Mouse (Mus musculus): ENCODE measurements around the gene Slc25a19. TPM values are rescaled to one million over a fixed set of nuclear protein-coding genes. Genes with fewer than 3 reads are reported as not detected.
"Not testable (repeated sequence)": the region's sequence is repeated elsewhere in the genome, so short reads cannot be mapped to it uniquely, and the experiment has no call there.

Gene Slc25a19
- polyA plus RNA-seq, 1 experiment from 2014 or later, result 35.6 TPM

DNA sequence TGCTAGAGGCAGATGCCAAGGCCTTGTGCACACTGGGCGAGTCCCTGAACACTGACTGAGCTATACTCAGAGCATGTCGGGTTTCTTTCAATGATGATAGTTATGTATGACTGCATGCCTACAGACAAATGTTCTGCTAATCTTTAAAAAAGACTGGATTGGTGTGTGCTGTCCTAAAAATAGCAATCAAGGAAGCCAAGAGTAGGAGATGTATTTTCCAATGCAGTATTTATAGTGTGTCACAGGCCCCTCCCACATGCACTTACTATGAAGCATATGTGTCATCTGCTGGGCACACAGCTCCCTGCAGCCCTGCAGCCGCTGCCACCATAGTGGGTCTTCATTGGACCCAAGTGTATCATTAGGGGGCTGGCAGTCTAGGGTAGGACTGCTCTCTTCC is 25.1 kb upstream of the Slc25a19 start:
- WGBS, result 86% methylated on average over 3 of the region's 3 CpGs
- Histone ChIP-seq H3K4me2 (no peak overlapping the region), H3K4me3 (no peak overlapping the region), H3K27me3 (no peaks in the 10 kb centered on the region), H3K9me3 (no peaks in the 10 kb centered on the region), H3K9ac (no peak overlapping the region), H3K36me3 (peaks cover 47% of the 10 kb centered on the region), H3K27ac (no peak overlapping the region), H3K4me1 (replicated peaks) (peaks cover 11% of the 10 kb centered on the region)
- no peak for ATAC-seq (ENCODE audit: low FRiP score)

- 91% methylated on average over 3 of the region's 3 CpGs for WGBS
- Histone ChIP-seq H3K4me1 (replicated peaks) (peaks cover 11% of the 10 kb centered on the region), H3K27ac (no peak overlapping the region), H3K9me3 (no peaks in the 10 kb centered on the region), H3K36me3 (peaks cover 59% of the 10 kb centered on the region), H3K9ac (no peak overlapping the region), H3K27me3 (no peaks in the 10 kb centered on the region), H3K4me3 (no peak overlapping the region), H3K4me2 (no peak overlapping the region)
- ATAC-seq (ENCODE audit: low FRiP score), result no peak
Measured at GRCm38 (mm10) chr11:115651680-115652079, 23.6 kb upstream of the Slc25a19 start.

- 63% methylated on average over 10 of the region's 10 CpGs for WGBS
- no peak overlapping the region for H3K4me3 ChIP-seq
- peaks cover 11% of the 10 kb centered on the region for H3K4me1 ChIP-seq (replicated peaks)
- H3K9ac ChIP-seq, result 0 out of 2 replicates have a peak overlapping the region, but pooled peaks have one; percentile 24
- no peaks in the 10 kb centered on the region for H3K27me3 ChIP-seq
- peaks cover 71% of the 10 kb centered on the region for H3K36me3 ChIP-seq
- H3K4me2 ChIP-seq, result no peak overlapping the region
- no peak for ATAC-seq (ENCODE audit: low FRiP score)
- H3K27ac ChIP-seq, result peak overlapping the region; percentile 72
- no peaks in the 10 kb centered on the region for H3K9me3 ChIP-seq
Measured at GRCm38 (mm10) chr11:115649706-115650105, 21.6 kb upstream of the Slc25a19 start.

- Histone ChIP-seq H3K4me2 (no peak overlapping the region), H3K36me3 (peaks cover 68% of the 10 kb centered on the region), H3K27ac (no peak overlapping the region), H3K9ac (no peak overlapping the region), H3K9me3 (no peaks in the 10 kb centered on the region), H3K27me3 (no peaks in the 10 kb centered on the region), H3K4me1 (replicated peaks) (peaks cover 11% of the 10 kb centered on the region), H3K4me3 (no peak overlapping the region)
- ATAC-seq (ENCODE audit: low FRiP score), result no peak
- 68% methylated on average over 6 of the region's 6 CpGs for WGBS
Measured at GRCm38 (mm10) chr11:115647459-115647858, 19.4 kb upstream of the Slc25a19 start.

GRCm38 (mm10) chr11:115646439-115646838 is 18.3 kb upstream of the Slc25a19 start:
- Histone ChIP-seq H3K27ac (no peak overlapping the region), H3K4me3 (no peak overlapping the region), H3K36me3 (peaks cover 64% of the 10 kb centered on the region), H3K9me3 (no peaks in the 10 kb centered on the region), H3K4me1 (replicated peaks) (peaks cover 11% of the 10 kb centered on the region), H3K4me2 (no peak overlapping the region), H3K27me3 (no peaks in the 10 kb centered on the region), H3K9ac (no peak overlapping the region)
- WGBS, result 94% methylated on average over 9 of the region's 9 CpGs
- ATAC-seq (ENCODE audit: low FRiP score), result no peak

- not testable (repeated sequence) for H3K4me2 ChIP-seq; H3K4me3 ChIP-seq; H3K9ac ChIP-seq; H3K27me3 ChIP-seq; H3K27ac ChIP-seq; H3K9me3 ChIP-seq; H3K4me1 ChIP-seq (replicated peaks); ATAC-seq (ENCODE audit: low FRiP score)
- 86% methylated on average over 14 of the region's 14 CpGs for WGBS
- peaks cover 62% of the 10 kb centered on the region for H3K36me3 ChIP-seq
Measured at GRCm38 (mm10) chr11:115645498-115645897, 17.4 kb upstream of the Slc25a19 start.

DNA sequence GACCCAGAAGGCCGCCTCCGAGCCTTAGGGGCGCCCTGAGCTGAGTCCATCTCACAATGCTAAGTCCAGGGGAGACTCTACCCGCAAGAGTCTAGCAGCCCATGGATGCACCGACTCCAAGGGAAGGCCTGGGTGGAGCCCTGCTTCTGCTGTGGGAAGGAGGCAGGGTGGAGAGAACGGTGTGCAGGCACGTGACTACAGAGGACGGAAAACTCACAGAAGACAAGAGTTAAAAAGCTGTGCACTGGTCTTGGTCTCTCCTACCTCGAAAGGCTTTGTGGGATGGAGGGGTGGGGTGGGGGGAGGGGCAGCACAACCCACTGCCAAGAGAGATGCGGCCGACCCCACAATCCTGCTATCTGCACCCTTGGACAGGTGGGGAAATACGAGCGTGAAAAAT is 16.2 kb upstream of the Slc25a19 start:
- Histone ChIP-seq H3K4me3 (no peak overlapping the region), H3K36me3 (peaks cover 56% of the 10 kb centered on the region), H3K9me3 (no peaks in the 10 kb centered on the region), H3K4me2 (no peak overlapping the region), H3K9ac (no peak overlapping the region), H3K4me1 (replicated peaks) (no peaks in the 10 kb centered on the region), H3K27me3 (no peaks in the 10 kb centered on the region), H3K27ac (no peak overlapping the region)
- WGBS, result 96% methylated on average over 13 of the region's 13 CpGs
- no peak for ATAC-seq (ENCODE audit: low FRiP score)

DNA sequence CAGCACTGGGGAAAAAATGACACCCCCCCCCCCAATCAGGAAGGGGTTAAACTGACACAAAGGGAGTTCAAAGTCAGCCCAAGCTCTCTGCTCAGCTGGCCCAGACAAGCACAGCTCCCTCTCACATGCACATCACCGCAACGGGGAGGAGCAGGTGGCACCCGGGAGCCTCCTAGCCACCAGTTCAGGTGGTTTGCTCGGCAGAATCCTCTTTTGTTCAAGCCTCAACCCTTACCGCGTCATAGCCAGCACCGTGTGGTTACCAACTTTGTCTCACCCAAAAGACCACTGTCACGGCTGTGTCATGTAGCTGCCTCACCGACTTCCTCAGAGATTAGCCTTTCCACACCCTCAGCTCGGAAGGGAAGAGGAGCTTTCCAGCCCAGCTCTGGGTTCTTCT is 15.2 kb upstream of the Slc25a19 start:
- Histone ChIP-seq H3K9me3 (no peaks in the 10 kb centered on the region), H3K9ac (no peak overlapping the region), H3K4me1 (replicated peaks) (no peaks in the 10 kb centered on the region), H3K27me3 (no peaks in the 10 kb centered on the region), H3K27ac (no peak overlapping the region), H3K36me3 (peaks cover 47% of the 10 kb centered on the region), H3K4me2 (no peak overlapping the region), H3K4me3 (no peak overlapping the region)
- ATAC-seq (ENCODE audit: low FRiP score), result no peak
- WGBS, result 74% methylated on average over 10 of the region's 10 CpGs

- no peak for ATAC-seq (ENCODE audit: low FRiP score)
- Histone ChIP-seq H3K4me2 (no peak overlapping the region), H3K27ac (no peak overlapping the region), H3K27me3 (no peaks in the 10 kb centered on the region), H3K9ac (no peak overlapping the region), H3K4me3 (no peak overlapping the region), H3K4me1 (replicated peaks) (no peaks in the 10 kb centered on the region), H3K9me3 (no peaks in the 10 kb centered on the region), H3K36me3 (peaks cover 41% of the 10 kb centered on the region)
- 89% methylated on average over 2 of the region's 2 CpGs for WGBS
Measured at GRCm38 (mm10) chr11:115642705-115643104, 14.6 kb upstream of the Slc25a19 start.

DNA sequence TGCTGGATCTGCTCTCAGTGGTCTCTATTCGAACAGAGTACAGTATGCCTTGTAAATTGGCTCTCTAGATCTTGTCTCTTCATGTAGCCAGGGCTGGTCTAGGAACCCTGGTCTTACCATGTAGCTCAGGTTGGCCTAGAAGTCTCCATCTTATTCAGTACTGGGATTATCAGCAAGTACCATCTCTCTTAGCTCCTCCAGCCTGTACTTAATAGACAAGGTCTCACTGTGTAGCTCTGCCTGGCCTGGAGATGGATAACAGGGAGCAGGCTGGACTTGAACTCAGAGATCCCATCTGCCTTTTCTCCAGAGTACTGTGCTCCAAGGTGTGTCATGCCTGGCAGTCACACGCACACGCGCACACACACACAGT is 13.6 kb upstream of the Slc25a19 start:
- Histone ChIP-seq H3K4me1 (replicated peaks) (no peaks in the 10 kb centered on the region), H3K9ac (no peak overlapping the region), H3K4me2 (no peak overlapping the region), H3K27ac (no peak overlapping the region), H3K4me3 (no peak overlapping the region), H3K36me3 (peaks cover 34% of the 10 kb centered on the region), H3K27me3 (no peaks in the 10 kb centered on the region), H3K9me3 (no peaks in the 10 kb centered on the region)
- 89% methylated on average over 4 of the region's 4 CpGs for WGBS
- no peak for ATAC-seq (ENCODE audit: low FRiP score)

DNA sequence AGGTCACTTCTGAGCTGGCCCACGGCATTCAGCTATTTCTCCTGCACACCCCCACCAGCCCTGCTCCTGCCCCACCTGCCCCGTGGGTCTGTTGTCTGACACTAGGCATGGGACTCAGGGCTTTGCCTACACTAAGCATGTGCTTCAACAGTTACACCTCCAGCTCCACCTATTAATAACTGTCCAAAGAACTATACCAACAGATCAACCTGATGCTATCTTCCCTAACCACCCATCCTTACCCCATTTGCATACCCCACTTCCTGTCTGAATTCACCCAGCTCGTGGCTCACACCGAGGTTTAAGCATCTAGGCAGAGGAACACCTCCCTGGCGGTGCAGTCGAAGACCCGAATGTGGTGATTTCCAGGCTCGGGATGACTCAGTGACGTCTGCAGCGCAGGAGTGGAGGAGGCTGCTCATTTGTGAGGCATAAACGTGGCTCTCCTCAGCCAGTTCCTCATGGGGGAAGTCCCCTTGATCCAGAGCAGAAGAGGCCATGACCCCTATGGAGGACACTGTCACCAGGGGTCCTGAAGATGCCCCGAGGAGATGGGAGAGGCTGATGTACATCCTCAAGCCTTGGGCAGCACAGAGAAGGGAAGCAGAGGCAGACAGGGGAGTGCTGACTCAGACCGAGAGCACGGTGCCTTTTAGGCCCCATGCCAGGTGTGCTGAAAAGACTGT is 13.0 kb upstream of the Slc25a19 start:
- no peak overlapping the region for H3K4me3 ChIP-seq
- peaks cover 29% of the 10 kb centered on the region for H3K36me3 ChIP-seq
- H3K4me2 ChIP-seq, result no peak overlapping the region
- H3K27ac ChIP-seq, result no peak overlapping the region
- WGBS, result 60% methylated on average over 14 of the region's 14 CpGs
- no peaks in the 10 kb centered on the region for H3K4me1 ChIP-seq (replicated peaks)
- H3K9me3 ChIP-seq, result no peaks in the 10 kb centered on the region
- no peaks in the 10 kb centered on the region for H3K27me3 ChIP-seq
- H3K9ac ChIP-seq, result no peak overlapping the region
- no peak for ATAC-seq (ENCODE audit: low FRiP score)

DNA sequence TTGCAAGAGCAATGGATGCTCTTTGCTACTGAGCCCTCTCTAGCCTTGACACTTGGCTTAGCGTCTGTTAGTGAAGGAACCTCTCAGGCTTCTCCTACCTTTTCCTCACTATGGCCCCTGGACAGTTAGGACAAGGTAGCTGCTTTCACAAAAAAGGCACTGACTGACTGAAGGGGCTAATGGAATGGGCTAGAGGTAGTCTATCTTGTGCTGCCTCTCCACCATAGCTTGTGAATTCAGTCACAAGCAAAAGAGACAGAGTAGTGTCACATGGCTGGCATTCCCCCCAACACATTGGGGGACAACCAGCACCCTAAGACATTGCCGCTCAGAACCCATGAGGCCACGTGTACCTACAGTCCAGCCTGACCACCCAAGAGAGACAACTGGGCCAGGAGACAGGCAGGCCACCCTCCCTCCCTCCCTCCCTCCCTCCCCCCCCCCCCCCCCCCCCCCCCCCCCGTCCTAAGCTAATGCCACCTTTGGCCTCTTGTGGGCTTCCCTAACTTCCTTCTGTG is 12.3 kb upstream of the Slc25a19 start:
- Histone ChIP-seq H3K9me3 (no peaks in the 10 kb centered on the region), H3K4me1 (replicated peaks) (no peaks in the 10 kb centered on the region), H3K9ac (no peak overlapping the region), H3K27ac (no peak overlapping the region), H3K4me2 (no peak overlapping the region), H3K27me3 (no peaks in the 10 kb centered on the region), H3K4me3 (no peak overlapping the region), H3K36me3 (peaks cover 22% of the 10 kb centered on the region)
- 83% methylated on average over 3 of the region's 4 CpGs for WGBS
- no peak for ATAC-seq (ENCODE audit: low FRiP score)

- ATAC-seq (ENCODE audit: low FRiP score), result no peak
- no peak overlapping the region for H3K27ac ChIP-seq
- no peaks in the 10 kb centered on the region for H3K9me3 ChIP-seq
- no peak overlapping the region for H3K4me2 ChIP-seq
- no peak overlapping the region for H3K9ac ChIP-seq
- no peaks in the 10 kb centered on the region for H3K4me1 ChIP-seq (replicated peaks)
- peaks cover 16% of the 10 kb centered on the region for H3K36me3 ChIP-seq
- H3K4me3 ChIP-seq, result no peak overlapping the region
- WGBS, result 91% methylated on average over 4 of the region's 4 CpGs
- H3K27me3 ChIP-seq, result no peaks in the 10 kb centered on the region
Measured at GRCm38 (mm10) chr11:115639540-115639939, 11.4 kb upstream of the Slc25a19 start.

Data from hindbrain, embryonic 13.5 days (tissue).